In genomic region chr3:83275703-83276102, GRCm38 (mm10) we compare ENCODE assay signal across 23 mouse cellular contexts.
A peak's percentile ranks its signal among the peaks of the same experiment; 100 is the strongest.
DNase-seq lines count a peak whose midpoint lies in the region; ATAC-seq and TF ChIP-seq lines count a peak whose summit lies in the region.
"Had no signal": no experiment of that assay in that cellular context is flagged by ENCODE, and none has a peak within 500 bp of the region (broad histone marks: within the 10 kb centered on the region; RNA-seq: fewer than 3 reads in every experiment).

No protein-coding gene starts in this region.

- H3K27me3 ChIP-seq in heart, postnatal 0 days (ENCODE audit: control insufficient read depth, insufficient read depth, low read length) = no peaks in the 10 kb centered on the region
- H3K27me3 ChIP-seq in C2C12 (ENCODE audit: control insufficient read depth, insufficient read depth, insufficient read length) (peaks cover 10% of the 10 kb centered on the region), myocyte (ENCODE audit: control insufficient read depth, insufficient read depth, insufficient read length) (peaks cover 5% of the 10 kb centered on the region)
- H3K27me3 ChIP-seq: CH12.LX had no signal

- H3K9ac ChIP-seq in heart, postnatal 0 days (replicated peaks; ENCODE audit: low read depth, low read length) = no peak overlapping the region

- H3K27ac ChIP-seq in heart, postnatal 0 days (ENCODE audit: low read depth) = no peak overlapping the region

- H3ac ChIP-seq in C2C12 (ENCODE audit: control insufficient read depth, insufficient read length, low read depth) (no peak overlapping the region), myocyte (ENCODE audit: control insufficient read depth, insufficient read length) (no peak overlapping the region)

- ATAC-seq in heart, postnatal 0 days (ENCODE audit: insufficient read depth, low read depth) = peak; percentile 33; the same call in 1 of the 2 replicates
- ATAC-seq: activated CD4-positive, CD25-positive, alpha-beta regulatory T cell, adult 4 months; CD4-positive, CD25-positive, alpha-beta regulatory T cell, adult 4 months; Patski had no signal

- no peak for TF ChIP-seq CTCF in heart, postnatal 0 days (IDR thresholded peaks at IDR 0.05; ENCODE audit: low read depth)
- TF ChIP-seq CTCF in C2C12 (IDR thresholded peaks at IDR 0.05; ENCODE audit: control insufficient read depth, insufficient read depth, insufficient read length) = no peak

- H3K4me1 ChIP-seq in heart, postnatal 0 days (ENCODE audit: control insufficient read depth, insufficient read depth) = peaks cover 5% of the 10 kb centered on the region; the same call in 1 of the 2 replicates

- no peak for TF ChIP-seq POLR2A in myocyte (IDR thresholded peaks at IDR 0.05; ENCODE audit: insufficient read length, low read depth)

- no peak for TF ChIP-seq EP300 in heart, postnatal 0 days (IDR thresholded peaks at IDR 0.05; ENCODE audit: low read depth)

- peak; percentile 34 for DNase-seq in heart, adult 11 months
- DNase-seq in heart, postnatal 14 days = no peak
- DNase-seq in heart, postnatal 0 days (ENCODE audit: low spot score) = no peak
- no peak for DNase-seq in heart, postnatal 36 days
- DNase-seq in cerebellum, adult 11 months = no peak
- no peak for DNase-seq in kidney, adult 11 months
- DNase-seq: adrenal gland, adult 2 months; adrenal gland, adult 8-10 months; adrenal gland, postnatal 10 days; adrenal gland, postnatal 14 days; adrenal gland, postnatal 25 days; adrenal gland, postnatal 36 days; B cell, adult 2 months; cerebellum, adult 11-12 months; cerebellum, adult 18-20 months; cerebellum, adult 2 months had no signal

- H3K9me3 ChIP-seq in heart, postnatal 0 days (replicated peaks; ENCODE audit: control insufficient read depth, low read length) = no peaks in the 10 kb centered on the region
- H3K9me3 ChIP-seq: G1E had no signal

- no peaks in the 10 kb centered on the region for H3K79me2 ChIP-seq in C2C12 (ENCODE audit: control insufficient read depth, insufficient read depth)
- H3K79me2 ChIP-seq in myocyte (ENCODE audit: control insufficient read depth, insufficient read depth) = no peaks in the 10 kb centered on the region

- no peaks in the 10 kb centered on the region for H3K79me3 ChIP-seq in C2C12 (ENCODE audit: low read depth)

- intact Hi-C loops in heart, postnatal 14 days (cut with DNase I) = loop anchor here (2.0 kb wide), 1 partner anchor 273 kb away; no protein-coding TSS in a partner anchor
- intact Hi-C loops in heart, postnatal 36 days (cut with DNase I) = no loop called here

- H3K4me3 ChIP-seq in heart, postnatal 0 days (ENCODE audit: low read depth, low read length) = no peak overlapping the region
- H3K4me3 ChIP-seq in C2C12 (ENCODE audit: insufficient read depth, poor library complexity, severe bottlenecking) (no peak overlapping the region), myocyte (no peak overlapping the region)

- H3K36me3 ChIP-seq in heart, postnatal 0 days (replicated peaks; ENCODE audit: control insufficient read depth, insufficient read depth, low read length) = no peaks in the 10 kb centered on the region
- H3K36me3 ChIP-seq in C2C12 (ENCODE audit: control insufficient read depth, insufficient read depth) (no peaks in the 10 kb centered on the region), myocyte (ENCODE audit: control insufficient read depth, insufficient read depth) (no peaks in the 10 kb centered on the region)
- H3K36me3 ChIP-seq: G1E had no signal

- H3K4me2 ChIP-seq in heart, postnatal 0 days (ENCODE audit: low read depth, low read length) = no peak overlapping the region
- no peak overlapping the region for H3K4me2 ChIP-seq in myocyte (ENCODE audit: low read depth)

- 16% methylated on average over 5 of the region's 5 CpGs for WGBS in heart, postnatal 0 days

TF ChIP-seq in C2C12, 6 proteins besides CTCF, POLR2A, EP300 and RAD21:
- TF ChIP-seq MAX (IDR thresholded peaks at IDR 0.05) (no peak), CEBPB (IDR thresholded peaks at IDR 0.05; ENCODE audit: low read depth) (no peak), USF1 (IDR thresholded peaks at IDR 0.05; ENCODE audit: low read depth) (peak; percentile 52), FOSL1 (IDR thresholded peaks at IDR 0.05; ENCODE audit: insufficient read depth, low read length, poor library complexity, severe bottlenecking) (no peak), MYOG (IDR thresholded peaks at IDR 0.05; ENCODE audit: control insufficient read depth, extremely low read depth, insufficient read length) (no peak), MYOD1 (IDR thresholded peaks at IDR 0.05; ENCODE audit: control insufficient read depth, insufficient read length, low read depth) (no peak)
TF ChIP-seq in C2C12: peak in this region for 1.

TF ChIP-seq in myocyte, 11 proteins besides CTCF, POLR2A, EP300 and RAD21:
- no peak for TF ChIP-seq MYOD1 (IDR thresholded peaks at IDR 0.05; ENCODE audit: control insufficient read depth in 1 of 3, insufficient read length in 2 of 3, low read depth in 2 of 3)
- TF ChIP-seq USF1 (IDR thresholded peaks at IDR 0.05; ENCODE audit: low read depth) = peak; percentile 56
TF ChIP-seq in myocyte: peak in this region for 1.
